In the genomic region with DNA sequence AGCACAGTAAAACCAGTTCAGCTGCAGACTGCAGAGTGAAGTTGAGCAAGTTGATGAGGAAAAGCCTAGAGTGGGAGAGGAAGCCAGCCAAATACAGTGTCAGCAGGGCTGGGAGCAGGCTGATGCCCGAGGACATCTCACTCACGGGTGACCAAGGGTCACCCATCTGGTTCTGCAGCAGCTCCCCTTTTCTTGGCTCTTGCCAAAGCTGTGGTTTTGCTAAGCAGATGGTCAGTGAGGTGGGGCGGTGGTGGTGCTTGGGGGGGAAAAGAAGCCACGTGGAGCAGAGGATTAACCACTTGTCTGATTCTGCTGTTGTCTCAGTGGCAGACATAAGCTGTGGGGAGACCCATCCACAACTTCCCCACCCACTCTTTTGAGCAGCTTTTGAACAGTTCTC, we compare ENCODE assay signal across 8 mouse cellular contexts. TPM values are rescaled to one million over a fixed set of nuclear protein-coding genes. Genes with fewer than 3 reads are reported as not detected.
DNase-seq lines count a peak whose midpoint lies in the region; ATAC-seq and TF ChIP-seq lines count a peak whose summit lies in the region.

No protein-coding gene starts in this region.

- TF ChIP-seq POLR2A in kidney, adult 2 months (IDR thresholded peaks at IDR 0.05; ENCODE audit: low read depth, low read length): no peak

- no peak for ATAC-seq in kidney, embryonic 15.5 days (replicated peaks; ENCODE audit: low FRiP score)
- ATAC-seq in G1E (ENCODE audit: extremely low read depth, insufficient number of reproducible peaks, low FRiP score, poor library complexity, severe bottlenecking): no peak

- DNase-seq in kidney, adult 2 months: peak; percentile 33
- peak; percentile 18 for DNase-seq in G1E (ENCODE audit: low spot score)
- DNase-seq in adrenal gland, postnatal 36 days: peak; percentile 66 to 70
- DNase-seq in heart, postnatal 4 days: peak; percentile 18
- DNase-seq in skeletal muscle tissue, adult 2 months (ENCODE audit: low read depth, low spot score): peak; percentile 71
- DNase-seq in cerebellum, postnatal 36 days: no peak
- DNase-seq in thymus, postnatal 36 days: no peak

- no peak overlapping the region for H3K9ac ChIP-seq in kidney, embryonic 15.5 days

- H3K4me3 ChIP-seq in kidney, adult 2 months (ENCODE audit: insufficient read depth, low read depth, low read length): no peak overlapping the region
- no peak overlapping the region for H3K4me3 ChIP-seq in kidney, embryonic 15.5 days (replicated peaks)
- no peak overlapping the region for H3K4me3 ChIP-seq in G1E (ENCODE audit: low read depth, low read length)

- H3K27ac ChIP-seq in kidney, adult 2 months (ENCODE audit: insufficient read depth, low read depth, low read length): no peak overlapping the region
- no peak overlapping the region for H3K27ac ChIP-seq in kidney, embryonic 15.5 days

- H3K36me3 ChIP-seq in kidney, adult 2 months (ENCODE audit: control insufficient read depth, insufficient read depth, low read length): no peaks in the 10 kb centered on the region
- H3K36me3 ChIP-seq in kidney, embryonic 15.5 days: peaks cover 13% of the 10 kb centered on the region
- H3K36me3 ChIP-seq in G1E (replicated peaks): peaks cover 63% of the 10 kb centered on the region

- peaks cover 18% of the 10 kb centered on the region; the same call in 1 of the 2 replicates for H3K4me1 ChIP-seq in kidney, adult 2 months (ENCODE audit: control insufficient read depth, insufficient read depth, low read length)
- peaks cover 11% of the 10 kb centered on the region; the same call in 1 of the 2 replicates for H3K4me1 ChIP-seq in kidney, embryonic 15.5 days
- peaks cover 4% of the 10 kb centered on the region; the same call in 1 of the 2 replicates for H3K4me1 ChIP-seq in G1E (ENCODE audit: insufficient read depth, low read depth, low read length)

- no peak for TF ChIP-seq CTCF in kidney, adult 2 months (conservative IDR thresholded peaks at IDR 0.05; ENCODE audit: insufficient read depth, insufficient read length, low read depth, low read length)
- no peak for TF ChIP-seq CTCF in G1E (IDR thresholded peaks at IDR 0.05; ENCODE audit: low read depth, low read length)

- H3K27me3 ChIP-seq in kidney, adult 2 months (replicated peaks; ENCODE audit: control insufficient read depth, insufficient read depth, low read length): no peaks in the 10 kb centered on the region
- H3K27me3 ChIP-seq in kidney, embryonic 15.5 days: no peaks in the 10 kb centered on the region
- H3K27me3 ChIP-seq in G1E (ENCODE audit: insufficient read depth, low read length): no peaks in the 10 kb centered on the region

- H3K9me3 ChIP-seq in kidney, embryonic 15.5 days (replicated peaks): no peaks in the 10 kb centered on the region
- H3K9me3 ChIP-seq in G1E (replicated peaks): no peaks in the 10 kb centered on the region

- H3K4me2 ChIP-seq in kidney, embryonic 15.5 days: no peak overlapping the region

- 9% methylated on average over 4 of the region's 4 CpGs for WGBS in kidney, adult 2 months
- 19% methylated on average over 4 of the region's 4 CpGs for WGBS in kidney, embryonic 15.5 days

RNA-seq across cellular contexts. Expression of gene Osbpl2, which starts 7.1 kb away (rescaled TPM):
- 30.3 and 33.8 TPM in 2 replicates for polyA plus RNA-seq in kidney, adult 2 months (2012; rRNA removed)
- 30.3 and 32.1 TPM in 2 replicates for polyA plus RNA-seq in kidney, embryonic 15.5 days (2015; fragmentation: Nextera tagmentation; extraction: Ambion mirVana)
- total RNA-seq in G1E (2014; fragmentation: Nextera tagmentation) (20.9 and 25.6 TPM in 2 replicates), G1E (2017) (24.5 and 25.0 TPM in 2 replicates)
- polyA plus RNA-seq in G1E (2012): 16.3 and 22.0 TPM in 2 replicates
- 10 to 100 TPM; 37.8 to 44.3 TPM for total RNA-seq in adrenal gland, postnatal 36 days (2021)
- total RNA-seq in heart, postnatal 4 days (2021): 10 to 100 TPM; 28.5 to 28.6 TPM

RNA-seq across cellular contexts. Expression of gene Hrh3, which starts 21.9 kb away (rescaled TPM):
- polyA plus RNA-seq in kidney, adult 2 months (2012; rRNA removed): 0.08 and 0.17 TPM in 2 replicates
- not detected in 2 replicates for polyA plus RNA-seq in kidney, embryonic 15.5 days (2015; fragmentation: Nextera tagmentation; extraction: Ambion mirVana)
- total RNA-seq in G1E (2014; fragmentation: Nextera tagmentation): not detected in 2 replicates
- total RNA-seq in G1E (2017): 0.11 TPM in 1 of 2 replicates, not detected in the other
- not detected in 2 replicates for polyA plus RNA-seq in G1E (2012)
- total RNA-seq in adrenal gland, postnatal 36 days (2021): under 1 TPM in 1 of 2 experiments, not detected in 1; 0.13 TPM
- not detected for total RNA-seq in heart, postnatal 4 days (2021)

RNA-seq across cellular contexts. Expression of gene Adrm1, which starts 45.1 kb away (rescaled TPM):
- 80.0 and 95.3 TPM in 2 replicates for polyA plus RNA-seq in kidney, adult 2 months (2012; rRNA removed)
- polyA plus RNA-seq in kidney, embryonic 15.5 days (2015; fragmentation: Nextera tagmentation; extraction: Ambion mirVana): 193 and 207 TPM in 2 replicates
- total RNA-seq in G1E (2014; fragmentation: Nextera tagmentation) (140 and 155 TPM in 2 replicates), G1E (2017) (66.4 and 74.4 TPM in 2 replicates)
- polyA plus RNA-seq in G1E (2012): 554 and 822 TPM in 2 replicates
- 100 to 1,000 TPM; 148 to 182 TPM for total RNA-seq in adrenal gland, postnatal 36 days (2021)
- 100 to 1,000 TPM; 103 to 104 TPM for total RNA-seq in heart, postnatal 4 days (2021)

RNA-seq across cellular contexts. Expression of gene Mtg2, which starts 55.8 kb away (rescaled TPM):
- polyA plus RNA-seq in kidney, adult 2 months (2012; rRNA removed): 24.3 and 26.2 TPM in 2 replicates
- polyA plus RNA-seq in kidney, embryonic 15.5 days (2015; fragmentation: Nextera tagmentation; extraction: Ambion mirVana): 26.4 TPM in 2 replicates
- total RNA-seq in G1E (2014; fragmentation: Nextera tagmentation): 11.0 and 12.3 TPM in 2 replicates
- total RNA-seq in G1E (2017): 21.7 and 24.8 TPM in 2 replicates
- polyA plus RNA-seq in G1E (2012): 12.9 and 14.8 TPM in 2 replicates
- 10 to 100 TPM; 15.9 to 17.4 TPM for total RNA-seq in adrenal gland, postnatal 36 days (2021)
- total RNA-seq in heart, postnatal 4 days (2021): 10 to 100 TPM; 14.2 to 16.5 TPM

Comparison
In these comparisons a context has a peak if more than half of its experiments do, and no peak if none do; other contexts are left out.
1. DNase-seq: peak in kidney, adult 2 months (single experiment), G1E (single experiment), adrenal gland, postnatal 36 days (2 of 2), heart, postnatal 4 days (single experiment) and skeletal muscle tissue, adult 2 months (single experiment); none in cerebellum, postnatal 36 days (0 of 2) and thymus, postnatal 36 days (0 of 2).